Mouse (Mus musculus) erythroblast, embryonic 14.5 days (primary cell): ENCODE results near the gene Clp1. TPM values are rescaled to one million over a fixed set of nuclear protein-coding genes. Genes with fewer than 3 reads are reported as not detected.
"Not testable (repeated sequence)": the region's sequence is repeated elsewhere in the genome, so short reads cannot be mapped to it uniquely, and the experiment has no call there.

Experiments
- H3K27me3 ChIP-seq: 2 replicates; pipeline ENCODE4 v1.6.1; 2012; ENCODE audit warnings: inconsistent platforms; ENCODE audit not compliant: control insufficient read depth
- H3K36me3 ChIP-seq: 2 replicates; pipeline ENCODE4 v1.6.1; 2012; ENCODE audit warnings: mild to moderate bottlenecking, inconsistent platforms; ENCODE audit not compliant: control insufficient read depth
- H3K4me1 ChIP-seq: 2 replicates; pipeline ENCODE4 v1.6.1; 2012; ENCODE audit warnings: inconsistent platforms; ENCODE audit not compliant: control insufficient read depth
- H3K4me3 ChIP-seq: replicated peaks from 2 replicates; pipeline ENCODE3; 2012; ENCODE audit warnings: moderate library complexity, mild to moderate bottlenecking, inconsistent platforms
- H3K9me3 ChIP-seq: 2 replicates; pipeline ENCODE4 v1.6.1; 2012; ENCODE audit warnings: low read length, inconsistent platforms, mixed read lengths; ENCODE audit not compliant: control insufficient read depth
- GATA1 ChIP-seq: IDR thresholded peaks from 2 replicates; pipeline ENCODE4 v1.6.1; 2012; ENCODE audit warnings: low read length, inconsistent platforms, mixed read lengths
- TAL1 ChIP-seq: IDR thresholded peaks from 3 replicates; pipeline ENCODE4 v1.6.1; 2012; ENCODE audit warnings: low read length, inconsistent platforms, mixed read lengths
- polyA plus RNA-seq: library from polyadenylated mRNA; stranded (reverse); fragments of >175 nt; gene quantifications from 2 replicates; pipeline ENCODE4 v1.2.3, GENCODE M21; 2012

The Clp1 gene
- polyA plus RNA-seq, 1 experiment: 0.22 TPM

DNA sequence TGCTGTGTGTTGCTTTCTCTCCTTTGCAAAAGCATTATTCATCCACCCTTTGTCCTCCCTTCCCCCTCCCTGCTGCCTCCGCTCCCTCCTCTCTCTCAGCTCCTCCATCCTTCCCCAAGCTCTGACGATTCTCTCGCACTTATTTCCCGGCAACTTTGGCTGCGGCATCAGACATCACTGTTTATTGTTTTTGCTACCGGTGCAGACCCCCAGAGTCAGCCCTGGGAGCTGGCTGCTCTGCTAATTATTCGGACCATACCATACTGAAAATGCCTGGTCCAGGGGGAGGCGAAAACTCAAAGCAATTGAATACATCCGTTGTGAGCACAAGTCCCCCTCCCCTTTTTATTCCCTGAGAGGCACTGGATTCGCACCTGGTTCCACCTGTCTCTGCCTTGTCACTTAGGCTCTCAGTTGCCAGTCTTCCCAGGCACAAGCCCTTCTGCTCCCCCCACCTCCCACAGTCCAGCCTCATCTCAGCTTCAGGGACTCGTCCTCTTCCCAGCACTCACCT lies 7.3 kb upstream of the Clp1 start:
- Histone ChIP-seq H3K27me3 (peaks cover 36% of the 10 kb centered on the region), H3K9me3 (no peaks in the 10 kb centered on the region), H3K4me1 (peaks cover 97% of the 10 kb centered on the region), H3K36me3 (peaks cover 76% of the 10 kb centered on the region), H3K4me3 (peak overlapping the region; percentile 83)
- TF ChIP-seq TAL1: no peak

- Histone ChIP-seq H3K9me3 (no peaks in the 10 kb centered on the region), H3K36me3 (peaks cover 71% of the 10 kb centered on the region), H3K4me3 (peak within 1 kb of the TSS; percentile 83), H3K27me3 (peaks cover 36% of the 10 kb centered on the region), H3K4me1 (peaks cover 96% of the 10 kb centered on the region)
- no peak for TF ChIP-seq GATA1
- no peak for TF ChIP-seq TAL1
Measured at GRCm38 (mm10) chr2:84733579-84734300, 6.6 kb upstream of the Clp1 start, which contains the start of gene Ypel4. Gene Ypel4 (plus strand): TSS chr2:84734058.

DNA sequence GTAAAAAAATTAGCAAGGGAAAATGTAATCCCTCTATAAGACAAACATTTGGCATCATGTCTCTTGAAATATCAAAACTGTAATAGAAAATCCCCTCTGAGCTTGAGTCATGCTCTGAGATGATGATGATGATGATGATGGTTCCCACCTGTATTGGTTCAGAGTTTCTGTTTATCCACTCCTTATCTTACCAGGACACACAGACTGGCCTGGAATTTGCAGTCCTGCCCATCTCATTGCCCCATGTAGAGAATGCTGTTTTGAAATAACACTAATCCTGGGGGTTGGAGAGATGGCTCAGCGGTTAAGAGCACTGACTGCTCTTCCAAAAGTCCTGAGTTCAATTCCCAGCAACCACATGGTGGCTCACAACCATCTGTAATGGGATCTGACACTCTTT lies 5.2 kb upstream of the Clp1 start:
- Histone ChIP-seq H3K27me3 (peaks cover 22% of the 10 kb centered on the region), H3K36me3 (peaks cover 58% of the 10 kb centered on the region), H3K4me1 (peaks cover 94% of the 10 kb centered on the region), H3K4me3 (peak overlapping the region; percentile 83), H3K9me3 (no peaks in the 10 kb centered on the region)
- peak; percentile 53; the same call in 2 of the 3 replicates for TF ChIP-seq TAL1
- peak; percentile 70 for TF ChIP-seq GATA1

DNA sequence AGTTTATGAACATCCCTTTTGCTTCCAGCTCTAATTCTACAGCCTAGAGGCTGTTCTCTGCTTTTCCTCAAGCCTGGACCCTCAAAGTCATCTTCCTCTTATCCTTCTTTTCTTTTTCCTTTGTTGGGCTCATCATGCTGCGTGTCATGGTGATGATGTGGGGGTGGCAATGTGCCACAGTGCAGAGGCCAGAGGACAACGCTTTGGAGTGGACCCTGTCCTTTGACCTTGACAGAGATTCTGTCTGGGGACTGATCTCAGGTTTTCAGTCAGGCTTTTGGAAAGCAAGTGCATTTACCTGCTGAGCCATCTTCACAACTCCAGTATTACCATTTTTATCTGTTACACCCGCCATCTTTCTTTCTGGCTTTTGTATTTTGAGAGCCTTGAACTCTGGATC lies 4.1 kb upstream of the Clp1 start:
- peaks cover 86% of the 10 kb centered on the region for H3K4me1 ChIP-seq

DNA sequence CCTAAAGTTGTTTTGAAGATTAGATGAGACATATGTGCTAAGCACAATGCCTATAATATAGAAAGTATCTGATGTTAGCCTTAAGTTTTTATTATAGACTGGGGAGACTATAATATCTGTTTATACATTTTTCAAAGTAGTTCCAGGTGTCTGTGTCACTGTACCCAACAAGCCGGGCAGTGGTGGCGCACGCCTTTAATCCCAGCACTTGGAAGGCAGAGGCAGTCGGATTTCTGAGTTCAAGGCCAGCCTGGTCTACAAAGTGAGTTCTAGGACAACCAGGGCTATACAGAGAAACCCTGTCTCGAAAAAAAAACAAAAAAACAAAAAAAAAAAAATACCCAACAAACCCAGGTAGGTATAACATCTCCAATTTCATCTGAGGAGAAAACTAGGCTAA lies 1.0 kb upstream of the Clp1 start:
- H3K27me3 ChIP-seq, H3K9me3 ChIP-seq: not testable (repeated sequence)
- Histone ChIP-seq H3K36me3 (peaks cover 54% of the 10 kb centered on the region), H3K4me1 (peaks cover 88% of the 10 kb centered on the region), H3K4me3 (peak overlapping the region; percentile 91)

More for the DNA sequence above, 4.1 kb upstream of the Clp1 start:
- TF ChIP-seq GATA1: no peak
- TF ChIP-seq TAL1: no peak
- Histone ChIP-seq H3K4me3 (no peak overlapping the region), H3K27me3 (peaks cover 10% of the 10 kb centered on the region), H3K9me3 (no peaks in the 10 kb centered on the region), H3K36me3 (peaks cover 49% of the 10 kb centered on the region)

DNA sequence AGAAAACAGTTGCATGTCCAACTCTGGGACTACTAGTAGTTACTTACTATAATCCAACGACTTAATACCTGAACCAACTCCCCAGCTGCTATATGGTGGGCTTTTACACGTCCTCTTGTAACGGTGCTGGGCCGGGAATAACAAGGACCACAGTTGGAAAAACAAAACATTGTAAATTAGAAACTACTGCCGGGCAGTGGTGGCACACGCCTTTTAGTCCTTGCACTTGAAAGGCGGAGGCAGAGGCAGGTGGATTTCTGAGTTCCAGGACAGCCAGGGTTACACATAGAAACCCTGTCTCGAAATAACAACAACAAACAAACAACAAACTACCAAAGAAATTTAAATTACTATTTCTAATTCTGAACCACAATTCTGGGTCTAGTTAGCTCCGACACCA lies 434 bp downstream of the Clp1 start:
- TF ChIP-seq TAL1: no peak
- no peak for TF ChIP-seq GATA1
- Histone ChIP-seq H3K36me3 (peaks cover 67% of the 10 kb centered on the region), H3K4me3 (peak overlapping the region; percentile 91), H3K4me1 (peaks cover 83% of the 10 kb centered on the region), H3K27me3 (no peaks in the 10 kb centered on the region), H3K9me3 (no peaks in the 10 kb centered on the region)

- Histone ChIP-seq H3K4me3 (peak overlapping the region; percentile 91), H3K27me3 (no peaks in the 10 kb centered on the region), H3K4me1 (peaks cover 82% of the 10 kb centered on the region), H3K36me3 (peaks cover 69% of the 10 kb centered on the region), H3K9me3 (no peaks in the 10 kb centered on the region)
- TF ChIP-seq TAL1 (no peak), GATA1 (no peak)
Measured at GRCm38 (mm10) chr2:84725770-84726169, 1.4 kb downstream of the Clp1 start.

DNA sequence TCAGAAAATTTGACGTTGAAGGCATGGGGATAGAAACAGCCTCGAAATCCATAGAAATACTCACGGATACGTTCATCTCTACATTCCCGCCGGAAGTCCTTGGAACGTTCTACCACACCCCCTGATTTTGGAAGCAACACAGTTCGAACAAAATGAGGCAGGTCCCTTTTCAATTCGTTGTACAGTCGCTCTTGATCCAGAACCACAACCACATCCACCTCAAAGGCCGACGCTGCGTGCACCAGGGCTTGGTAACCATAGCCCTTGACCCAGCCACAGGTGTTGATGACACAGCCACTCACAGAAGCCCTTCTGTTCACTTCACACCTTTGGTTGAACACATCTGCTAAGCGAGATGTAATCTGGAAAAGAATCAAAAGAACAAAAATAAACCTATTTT lies 3.3 kb downstream of the Clp1 start:
- no peaks in the 10 kb centered on the region for H3K9me3 ChIP-seq
- TF ChIP-seq GATA1 (no peak), TAL1 (no peak)
- H3K36me3 ChIP-seq: peaks cover 74% of the 10 kb centered on the region
- H3K4me1 ChIP-seq: peaks cover 69% of the 10 kb centered on the region
- H3K4me3 ChIP-seq: peak overlapping the region; percentile 12
- no peaks in the 10 kb centered on the region for H3K27me3 ChIP-seq

- H3K9me3 ChIP-seq: no peaks in the 10 kb centered on the region
- TF ChIP-seq GATA1: no peak
- TF ChIP-seq TAL1: no peak
- peak overlapping the region; percentile 17 for H3K4me3 ChIP-seq
- peaks cover 74% of the 10 kb centered on the region for H3K36me3 ChIP-seq
- peaks cover 77% of the 10 kb centered on the region for H3K4me1 ChIP-seq
- H3K27me3 ChIP-seq: no peaks in the 10 kb centered on the region
Measured at GRCm38 (mm10) chr2:84721182-84721581, 6.0 kb downstream of the Clp1 start.

DNA sequence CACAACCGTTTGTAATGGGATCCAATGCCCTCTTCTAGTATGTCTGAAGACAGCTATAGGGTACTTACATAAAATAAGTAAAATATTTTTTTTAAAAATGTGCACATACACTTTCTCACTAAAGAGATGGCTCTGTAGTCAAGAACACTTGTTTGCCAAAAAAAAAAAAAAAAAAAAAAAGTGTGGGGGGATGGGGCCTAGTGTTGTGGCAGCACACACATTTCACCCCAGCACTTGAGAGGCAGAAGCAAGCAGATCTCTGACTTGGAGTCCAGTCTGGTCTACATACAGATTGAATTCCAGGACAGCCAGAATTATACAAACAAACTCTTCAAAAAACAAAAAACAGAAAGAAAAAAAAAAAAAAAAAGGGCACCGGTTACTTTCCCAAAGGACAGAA lies 6.4 kb downstream of the Clp1 start:
- Histone ChIP-seq H3K27me3 (no peaks in the 10 kb centered on the region), H3K4me1 (peaks cover 76% of the 10 kb centered on the region), H3K4me3 (no peak overlapping the region), H3K9me3 (no peaks in the 10 kb centered on the region), H3K36me3 (peaks cover 69% of the 10 kb centered on the region)
- TF ChIP-seq GATA1: no peak
- TF ChIP-seq TAL1: no peak
